Mouse (Mus musculus): ENCODE data around the gene Mt4.
"Not testable (repeated sequence)": the region's sequence is repeated elsewhere in the genome, so short reads cannot be mapped to it uniquely, and the experiment has no call there.

The Mt4 gene

GRCm38 (mm10) chr8:94134601-94135000, 2.4 kb upstream of the Mt4 start:
- peak; percentile 75 for DNase-seq (ENCODE audit: extremely low read depth, insufficient read length, low spot score)

GRCm38 (mm10) chr8:94135556-94135955, 1.4 kb upstream of the Mt4 start:
- DNase-seq (ENCODE audit: extremely low read depth, insufficient read length, low spot score) = no peak

GRCm38 (mm10) chr8:94136192-94136591, 805 bp upstream of the Mt4 start:
- DNase-seq (ENCODE audit: extremely low read depth, insufficient read length, low spot score) = no peak

GRCm38 (mm10) chr8:94140266-94140795, 3.3 kb downstream of the Mt4 start:
- no peak for DNase-seq (ENCODE audit: extremely low read depth, insufficient read length, low spot score)

- DNase-seq (ENCODE audit: extremely low read depth, insufficient read length, low spot score) = peak; percentile 23
Observed at GRCm38 (mm10) chr8:94148236-94148635, 11.2 kb downstream of the Mt4 start.

- no peak for DNase-seq (ENCODE audit: extremely low read depth, insufficient read length, low spot score)
Observed at GRCm38 (mm10) chr8:94150925-94151324, 13.9 kb downstream of the Mt4 start.

GRCm38 (mm10) chr8:94152513-94153300, 15.7 kb downstream of the Mt4 start, which contains the start of gene Mt3:
Gene Mt3, plus strand, starts transcription at chr8:94152607.
- DNase-seq (ENCODE audit: extremely low read depth, insufficient read length, low spot score) = no peak

GRCm38 (mm10) chr8:94153451-94153850, 16.5 kb downstream of the Mt4 start:
- DNase-seq (ENCODE audit: extremely low read depth, insufficient read length, low spot score) = no peak

GRCm38 (mm10) chr8:94154537-94154936, 17.5 kb downstream of the Mt4 start:
- no peak for DNase-seq (ENCODE audit: extremely low read depth, insufficient read length, low spot score)

- no peak for DNase-seq (ENCODE audit: extremely low read depth, insufficient read length, low spot score)
Observed at GRCm38 (mm10) chr8:94156092-94156491, 19.1 kb downstream of the Mt4 start.

GRCm38 (mm10) chr8:94165772-94166171, 28.8 kb downstream of the Mt4 start:
- not testable (repeated sequence) for DNase-seq (ENCODE audit: extremely low read depth, insufficient read length, low spot score)

GRCm38 (mm10) chr8:94167244-94167643, 30.2 kb downstream of the Mt4 start:
- no peak for DNase-seq (ENCODE audit: extremely low read depth, insufficient read length, low spot score)

- no peak for DNase-seq (ENCODE audit: extremely low read depth, insufficient read length, low spot score)
Observed at GRCm38 (mm10) chr8:94169547-94169946, 32.5 kb downstream of the Mt4 start.

- peak; percentile 42 for DNase-seq (ENCODE audit: extremely low read depth, insufficient read length, low spot score)
Observed at GRCm38 (mm10) chr8:94171321-94171755, 34.3 kb downstream of the Mt4 start.

GRCm38 (mm10) chr8:94172075-94172808, 35.2 kb downstream of the Mt4 start, which contains the start of gene Mt2:
Gene Mt2, plus strand, starts transcription at chr8:94172664.
- peak; percentile 53 for DNase-seq (ENCODE audit: extremely low read depth, insufficient read length, low spot score)

- DNase-seq (ENCODE audit: extremely low read depth, insufficient read length, low spot score) = no peak
Observed at GRCm38 (mm10) chr8:94172809-94173732, 36.1 kb downstream of the Mt4 start.

GRCm38 (mm10) chr8:94173848-94174403, 36.9 kb downstream of the Mt4 start:
- DNase-seq (ENCODE audit: extremely low read depth, insufficient read length, low spot score) = no peak

- DNase-seq (ENCODE audit: extremely low read depth, insufficient read length, low spot score) = no peak
Observed at GRCm38 (mm10) chr8:94174619-94175213, 37.7 kb downstream of the Mt4 start.

- DNase-seq (ENCODE audit: extremely low read depth, insufficient read length, low spot score) = no peak
Observed at GRCm38 (mm10) chr8:94177716-94178390, 40.9 kb downstream of the Mt4 start.
